In genomic region chr17:87731962-87732361, GRCm38 (mm10) we compare ENCODE assay signal across 24 mouse cellular contexts.
"Had no signal": no experiment of that assay in that cellular context is flagged by ENCODE, and none has a peak within 500 bp of the region (broad histone marks: within the 10 kb centered on the region; RNA-seq: fewer than 3 reads in every experiment).

No protein-coding gene starts in this region.

- H3K36me3 ChIP-seq: heart, embryonic 10.5 days; hindbrain, embryonic 12.5 days; intestine, embryonic 15.5 days had no signal

- ATAC-seq: hindbrain, embryonic 16.5 days; inflammation-experienced regulatory T-cells, adult 6 months; intestine, embryonic 15.5 days; intestine, postnatal 0 days had no signal

- DNase-seq: gastrocnemius, adult 2 months; gastrocnemius, postnatal 10 days; gastrocnemius, postnatal 25 days; heart, adult 18-20 months; heart, postnatal 10 days; heart, postnatal 4 days; kidney, adult 18-20 months; kidney, adult 8-10 months; kidney, postnatal 10 days; kidney, postnatal 25 days; kidney, postnatal 4 days; liver had no signal

- H3K9me3 ChIP-seq: heart, embryonic 10.5 days; hindbrain, embryonic 12.5 days; intestine, embryonic 15.5 days had no signal

- H3K27ac ChIP-seq: gastrocnemius, adult 2 months; heart, embryonic 10.5 days; hindbrain, embryonic 10.5 days; hindbrain, embryonic 12.5 days; hindbrain, embryonic 14.5 days; intestine, embryonic 15.5 days; layer of hippocampus, adult 2 months; left cerebral cortex, adult 2 months had no signal

- H3K9ac ChIP-seq: heart, embryonic 12.5 days; hindbrain, embryonic 12.5 days; hindbrain, embryonic 14.5 days; intestine, embryonic 15.5 days had no signal

- H3K4me3 ChIP-seq: gastrocnemius, adult 2 months; heart, embryonic 10.5 days; heart, embryonic 12.5 days; hindbrain, embryonic 10.5 days; hindbrain, embryonic 12.5 days; intestine, embryonic 15.5 days; layer of hippocampus, adult 2 months; left cerebral cortex, adult 2 months had no signal

- H3K27me3 ChIP-seq: heart, embryonic 12.5 days; hindbrain, embryonic 12.5 days; intestine, embryonic 15.5 days had no signal

- H3K4me1 ChIP-seq: heart, embryonic 10.5 days; heart, embryonic 12.5 days; hindbrain, embryonic 10.5 days; hindbrain, embryonic 12.5 days; intestine, embryonic 15.5 days had no signal

- H3K4me2 ChIP-seq: heart, embryonic 12.5 days; hindbrain, embryonic 12.5 days; hindbrain, embryonic 14.5 days; intestine, embryonic 15.5 days; liver, embryonic 11.5 days had no signal
